Mouse (Mus musculus) left cerebral cortex, postnatal 10 days (tissue): Measurements from ENCODE around the gene Heatr6. TPM values are rescaled to one million over a fixed set of nuclear protein-coding genes. Genes with fewer than 3 reads are reported as not detected.

Source experiments
- DNase-seq, 2 experiments: peaks; one replicate each; pipeline ENCODE4 v3.0.0; 2021 to 2022; ENCODE audit warnings: low spot score in 2 of 2, mixed read lengths in 1 of 2; ENCODE audit errors: extremely low spot score in 1 of 2
- intact Hi-C: fragments of 180-260 bp; cut with DNase I; formaldehyde crosslinking; loops from one replicate; pipeline ENCODE4 v1.15.1; 2025
- total RNA-seq, 2 experiments: library from RNA; stranded (reverse); gene quantifications; 2 replicates each; pipeline ENCODE4 v1.2.3; 2021

The Heatr6 gene
- total RNA-seq, 2 experiments from 2014 or later = 17.9 to 18.9 TPM

- intact Hi-C loops = loop anchor here (5.0 kb wide), 1 partner anchor 301 kb away; no protein-coding TSS in a partner anchor
Observed at GRCm38 (mm10) chr11:83743525-83743924, 10.0 kb upstream of the Heatr6 start.

GRCm38 (mm10) chr11:83746152-83746551 lies 7.3 kb upstream of the Heatr6 start:
- DNase-seq = no peak
- intact Hi-C loops = no loop called here

More at GRCm38 (mm10) chr11:83743525-83743924, 10.0 kb upstream of the Heatr6 start:
- no peak for DNase-seq

- DNase-seq = no peak
- intact Hi-C loops = no loop called here
Observed at GRCm38 (mm10) chr11:83746681-83747080, 6.8 kb upstream of the Heatr6 start, which contains the start of gene Wfdc21. Gene Wfdc21 (plus strand): TSS chr11:83746940.

GRCm38 (mm10) chr11:83747376-83748265 lies 5.9 kb upstream of the Heatr6 start:
- no peak for DNase-seq
- intact Hi-C loops = no loop called here

GRCm38 (mm10) chr11:83754227-83754626 lies 731 bp downstream of the Heatr6 start:
- DNase-seq = no peak
- intact Hi-C loops = no loop called here

GRCm38 (mm10) chr11:83767306-83767705 lies 13.8 kb downstream of the Heatr6 start:
- intact Hi-C loops = no loop called here
- DNase-seq = no peak

GRCm38 (mm10) chr11:83768976-83769375 lies 15.5 kb downstream of the Heatr6 start:
- intact Hi-C loops = no loop called here
- no peak for DNase-seq

- no peak for DNase-seq
- intact Hi-C loops = no loop called here
Observed at GRCm38 (mm10) chr11:83771014-83771413, 17.5 kb downstream of the Heatr6 start.

GRCm38 (mm10) chr11:83772341-83772740 lies 18.8 kb downstream of the Heatr6 start:
- intact Hi-C loops = no loop called here
- DNase-seq = no peak

- intact Hi-C loops = no loop called here
- no peak for DNase-seq
Observed at GRCm38 (mm10) chr11:83773691-83774090, 20.2 kb downstream of the Heatr6 start.

GRCm38 (mm10) chr11:83774324-83774723 lies 20.8 kb downstream of the Heatr6 start:
- intact Hi-C loops = no loop called here
- DNase-seq = no peak

- intact Hi-C loops = no loop called here
- no peak for DNase-seq
Observed at GRCm38 (mm10) chr11:83776798-83777197, 23.3 kb downstream of the Heatr6 start.

- intact Hi-C loops = loop anchor here (2.0 to 10.0 kb wide), 2 partner anchors 151 to 321 kb away; no protein-coding TSS in a partner anchor
- no peak for DNase-seq
Observed at GRCm38 (mm10) chr11:83783931-83784600, 30.6 kb downstream of the Heatr6 start.

GRCm38 (mm10) chr11:83784661-83785060 lies 31.2 kb downstream of the Heatr6 start:
- intact Hi-C loops = loop anchor here (2.0 to 10.0 kb wide), 2 partner anchors 150 to 320 kb away; no protein-coding TSS in a partner anchor
- DNase-seq = no peak

- peak; percentile 48 to 51 for DNase-seq
- intact Hi-C loops = loop anchor here (2.0 to 10.0 kb wide), 2 partner anchors 149 to 319 kb away; no protein-coding TSS in a partner anchor
Observed at GRCm38 (mm10) chr11:83785366-83785765, 31.9 kb downstream of the Heatr6 start.

GRCm38 (mm10) chr11:83786835-83787234 lies 33.3 kb downstream of the Heatr6 start:
- intact Hi-C loops = loop anchor here (10.0 kb wide), 1 partner anchor 318 kb away; no protein-coding TSS in a partner anchor
- DNase-seq = no peak

GRCm38 (mm10) chr11:83787401-83788021 lies 34.0 kb downstream of the Heatr6 start:
- intact Hi-C loops = loop anchor here (10.0 kb wide), 1 partner anchor 317 kb away; no protein-coding TSS in a partner anchor
- DNase-seq = no peak

- intact Hi-C loops = loop anchor here (10.0 kb wide), 1 partner anchor 316 kb away; no protein-coding TSS in a partner anchor
- DNase-seq = no peak
Observed at GRCm38 (mm10) chr11:83788331-83788730, 34.8 kb downstream of the Heatr6 start.

- intact Hi-C loops = loop anchor here (10.0 kb wide), 1 partner anchor 316 kb away; no protein-coding TSS in a partner anchor
- DNase-seq = no peak
Observed at GRCm38 (mm10) chr11:83789259-83789658, 35.8 kb downstream of the Heatr6 start.
